Mouse (Mus musculus) retina, postnatal 7 days (tissue): ENCODE data around the gene Rfk.

Experiments used
- DNase-seq: peaks from one replicate; pipeline ENCODE4 v3.0.0-alpha.2; 2012; ENCODE audit warnings: low read depth, low spot score

Rfk gene

GRCm38 (mm10) chr19:17443581-17443980 lies 49.7 kb downstream of the Rfk start:
- DNase-seq, result no peak
